Mouse (Mus musculus) cerebellum, adult 11-12 months (tissue): ENCODE measurements at regions not wholly inside any gene's neighbourhood (a gene's known extent, or its start where the extent isn't known, plus 50 kb on each side); places are given as distances from the start of the nearest gene placed in this dataset.
A peak's percentile ranks its signal among the peaks of the same experiment; 100 is the strongest.

ENCODE experiments used
- DNase-seq: peaks from one replicate; pipeline ENCODE4 v3.0.0; 2022

DNA sequence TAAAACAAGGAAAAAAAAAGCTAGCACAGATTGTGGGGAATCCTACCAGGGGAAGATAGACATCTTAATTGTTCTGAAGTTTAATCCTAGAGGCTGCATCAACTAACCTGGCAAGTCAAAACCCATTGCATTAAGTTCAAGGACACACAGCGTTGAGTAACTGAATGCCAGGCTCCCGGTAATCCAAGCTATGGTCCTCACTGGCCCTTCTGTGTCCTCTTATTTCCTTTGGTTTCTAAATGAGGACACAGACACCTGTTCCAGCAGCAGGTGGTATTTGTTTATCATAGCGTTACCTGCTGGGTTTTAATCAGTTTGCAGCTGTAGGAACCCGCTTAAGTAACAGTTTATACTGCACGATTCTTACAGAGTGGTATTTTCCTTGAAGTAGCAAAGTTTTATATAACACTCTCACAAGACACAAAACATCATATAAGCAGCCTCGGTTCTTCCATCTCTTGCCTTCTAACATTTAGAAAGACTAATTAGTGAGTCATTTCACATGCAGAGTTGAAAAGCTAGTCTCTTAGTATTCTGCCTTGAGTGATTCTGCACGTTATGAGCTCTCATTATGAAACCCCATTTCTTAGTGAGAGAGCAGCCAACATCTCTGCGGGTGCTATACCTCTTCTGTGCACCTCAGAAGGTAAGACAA lies 1832.0 kb upstream of the Pcdh7 start:
- peak; percentile 10 for DNase-seq

DNA sequence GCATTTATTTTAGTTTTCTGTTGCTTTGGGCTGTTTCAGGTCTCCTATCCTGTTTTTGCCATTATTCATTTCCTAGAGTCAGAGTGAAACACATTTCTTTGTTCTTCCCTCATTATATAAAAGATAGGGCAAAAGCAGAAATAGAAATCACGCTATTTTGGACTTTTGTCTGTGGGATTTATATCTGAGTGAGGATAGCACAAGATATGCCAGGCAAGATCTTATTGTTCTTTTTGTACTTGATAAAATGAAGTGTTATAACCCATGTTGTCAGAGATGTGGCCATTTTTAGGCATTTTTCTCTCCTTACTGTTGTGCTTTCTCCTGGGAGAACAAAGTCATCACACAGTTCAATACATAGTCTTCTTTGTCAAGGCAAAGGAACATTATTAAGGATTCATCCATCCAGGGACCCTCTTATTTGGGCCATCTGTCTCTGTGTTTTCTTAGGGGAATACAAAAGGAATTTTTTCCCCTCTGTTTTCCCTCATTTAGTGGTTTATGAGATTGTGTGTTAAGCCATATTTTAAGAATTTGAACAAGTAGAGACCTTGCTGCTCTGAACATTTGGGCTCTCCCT lies 1825.9 kb upstream of the Pcdh7 start:
- no peak for DNase-seq

DNA sequence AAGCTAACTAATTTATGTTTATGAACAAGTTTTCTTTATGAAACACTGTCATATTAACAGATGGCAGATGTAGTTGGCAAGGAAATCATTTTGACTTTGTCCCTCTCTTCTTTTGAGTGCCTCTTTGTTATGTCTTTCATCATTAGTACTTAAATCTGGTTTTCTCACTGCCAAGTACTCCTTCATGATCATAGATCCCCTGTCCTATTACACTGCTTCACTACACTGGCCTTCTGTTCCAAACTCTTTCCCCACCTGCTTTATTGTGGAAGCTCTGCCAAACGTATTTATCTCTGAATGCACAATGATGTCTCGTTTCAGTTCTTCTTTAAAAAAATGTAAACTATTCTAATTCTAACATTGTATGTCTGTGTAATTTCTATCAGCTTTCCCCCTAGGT lies 1776.3 kb upstream of the Pcdh7 start:
- no peak for DNase-seq

DNA sequence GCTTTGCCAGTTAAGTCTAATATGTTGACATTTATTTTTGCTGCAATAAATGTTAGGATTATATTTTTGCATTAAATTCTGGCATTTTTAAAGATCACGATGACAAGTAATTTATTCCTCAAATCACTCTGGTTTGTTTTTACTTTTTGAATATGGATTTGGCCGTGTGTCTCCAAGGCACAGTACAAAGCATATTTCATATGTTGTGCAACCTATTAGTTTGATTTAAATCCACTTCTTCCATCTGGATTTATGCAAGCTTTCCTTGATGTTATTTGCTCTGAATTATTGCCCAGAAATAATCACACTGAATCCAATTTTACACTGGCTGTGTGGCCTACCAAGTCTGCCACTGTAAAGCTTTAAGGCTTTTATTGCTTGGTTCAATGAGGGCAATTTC lies 1741.3 kb upstream of the Pcdh7 start:
- no peak for DNase-seq

DNA sequence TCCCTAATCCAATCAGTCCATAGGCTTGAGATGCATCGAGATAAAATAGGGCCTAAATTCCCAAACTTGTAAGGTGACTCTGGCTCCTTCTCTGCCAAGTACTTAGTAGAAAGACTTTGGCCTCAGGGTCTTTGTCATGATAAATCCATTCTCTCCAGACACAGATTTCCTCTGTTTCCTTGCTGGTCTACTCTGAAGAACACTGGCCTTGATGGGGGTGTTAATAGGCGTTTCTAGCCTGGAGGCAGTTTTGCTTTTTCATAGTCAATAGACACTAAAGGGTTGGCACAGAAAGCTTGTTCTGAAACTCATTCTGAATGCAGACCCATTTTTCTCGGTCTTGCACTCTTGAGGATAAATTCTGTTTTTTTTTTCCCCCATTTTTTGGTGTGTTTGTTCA lies 1709.9 kb upstream of the Pcdh7 start:
- no peak for DNase-seq

DNA sequence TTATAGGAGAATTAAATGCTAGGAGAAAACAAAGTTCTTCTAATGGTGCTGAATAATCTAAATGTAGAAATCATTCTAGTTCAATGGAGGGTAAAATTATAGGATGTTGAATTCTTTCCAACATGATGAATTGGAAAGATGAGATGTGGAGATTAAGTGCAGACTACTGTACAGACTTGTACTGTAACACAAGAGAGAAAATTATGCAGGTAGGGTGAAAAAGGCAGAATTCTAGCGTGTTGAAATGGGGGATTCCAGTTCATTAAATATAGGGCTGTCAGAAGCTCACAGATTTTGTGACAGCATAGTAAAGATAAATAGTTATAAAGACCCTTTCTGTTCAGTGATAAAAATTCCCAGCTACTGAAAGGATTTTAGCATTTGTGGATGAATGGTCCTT lies 1697.3 kb upstream of the Pcdh7 start:
- DNase-seq, result no peak
